Mouse (Mus musculus): ENCODE measurements at regions not wholly inside any gene's neighbourhood (a gene's known extent, or its start where the extent isn't known, plus 50 kb on each side); places are given as distances from the start of the nearest gene placed in this dataset.

GRCm38 (mm10) chr7:34444263-34444662, 51.1 kb upstream of the Lsm14a start:
- Histone ChIP-seq H3K9ac (ENCODE audit: control insufficient read depth, low read depth, low read length, poor library complexity, severe bottlenecking) (no peak overlapping the region), H3K79me2 (ENCODE audit: control insufficient read depth, insufficient read depth, low read length, poor library complexity) (no peaks in the 10 kb centered on the region), H3K27ac (ENCODE audit: control insufficient read depth, low read depth, low read length) (no peak overlapping the region), H3K4me3 (ENCODE audit: control insufficient read depth in 1 of 2, insufficient read depth in 1 of 2, low read depth in 2 of 2, low read length in 2 of 2) (no peak overlapping the region), H3K9me3 (replicated peaks; ENCODE audit: insufficient read depth, low read length) (no peaks in the 10 kb centered on the region), H3K36me3 (ENCODE audit: control insufficient read depth in 1 of 2, insufficient read depth in 2 of 2, low read length in 2 of 2) (no peaks in the 10 kb centered on the region), H3K27me3 (ENCODE audit: control insufficient read depth in 1 of 2, insufficient read depth in 2 of 2, low read length in 2 of 2) (no peaks in the 10 kb centered on the region), H3K4me1 (ENCODE audit: control insufficient read depth in 1 of 2, insufficient read depth in 2 of 2, low read length in 2 of 2) (no peaks in the 10 kb centered on the region)
- no peak for DNase-seq (ENCODE audit: low read depth, low spot score)
- TF ChIP-seq RCOR1 (IDR thresholded peaks at IDR 0.05; ENCODE audit: low read depth, low read length) (no peak), TBP (IDR thresholded peaks at IDR 0.05; ENCODE audit: low read depth, low read length) (no peak), MAFK (IDR thresholded peaks at IDR 0.05; ENCODE audit: borderline replicate concordance, low read depth, low read length) (no peak), SIN3A (IDR thresholded peaks at IDR 0.05; ENCODE audit: low read length) (no peak), MYC (IDR thresholded peaks at IDR 0.05; ENCODE audit: low read depth, low read length) (no peak), HCFC1 (IDR thresholded peaks at IDR 0.05; ENCODE audit: low read depth, low read length) (no peak), GATA1 (IDR thresholded peaks at IDR 0.05; ENCODE audit: low read depth, low read length) (no peak), E2F4 (IDR thresholded peaks at IDR 0.05; ENCODE audit: borderline replicate concordance, low read depth, low read length) (no peak), KAT2A (conservative IDR thresholded peaks at IDR 0.05; ENCODE audit: low read depth, low read length) (no peak), POLR2A (IDR thresholded peaks at IDR 0.05; ENCODE audit: control insufficient read depth in 1 of 2, insufficient read depth in 1 of 2, low read depth in 1 of 2, low read length in 2 of 2, poor library complexity in 1 of 2) (no peak), ZC3H11A (IDR thresholded peaks at IDR 0.05; ENCODE audit: low read depth, low read length) (no peak), ZMIZ1 (IDR thresholded peaks at IDR 0.05; ENCODE audit: low read depth, low read length) (no peak), POLR2AphosphoS2 (IDR thresholded peaks at IDR 0.05; ENCODE audit: low read length) (no peak)
